Mouse (Mus musculus): ENCODE data around the gene Egf.

DNA sequence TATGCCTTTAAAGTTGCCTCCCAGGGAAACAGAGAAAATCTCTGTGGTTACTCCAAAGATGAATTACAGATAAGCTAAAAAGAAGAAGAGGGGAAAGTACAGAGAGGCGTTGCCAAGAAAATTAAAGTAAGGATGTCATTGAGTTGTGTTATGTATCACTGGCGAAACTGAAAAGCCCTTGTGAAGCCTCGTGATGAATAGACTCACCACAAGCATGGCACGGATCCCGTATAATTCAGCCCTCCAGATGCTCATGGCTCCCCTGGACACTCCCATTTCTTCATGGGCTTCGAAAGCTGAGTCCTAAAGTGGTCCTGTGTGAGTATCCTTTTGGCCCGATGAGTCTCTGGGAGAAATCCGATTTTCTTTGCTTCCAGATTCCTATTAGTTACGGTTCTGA is 97.9 kb downstream of the Egf start:
- TF ChIP-seq CTCF (IDR thresholded peaks at IDR 0.05; ENCODE audit: borderline replicate concordance, insufficient read depth, low read depth, low read length) (no peak), POLR2A (IDR thresholded peaks at IDR 0.05; ENCODE audit: borderline replicate concordance, insufficient read depth, low read length) (no peak)
